Mouse (Mus musculus) urinary bladder, postnatal 4 days (tissue): ENCODE measurements around the gene AU022751.
"Not testable (repeated sequence)": the region's sequence is repeated elsewhere in the genome, so short reads cannot be mapped to it uniquely, and the experiment has no call there.

Experiments used
- DNase-seq, 2 experiments: peaks; one replicate each; pipeline ENCODE4 v3.0.0; 2021 to 2022; ENCODE audit warnings: low spot score in 2 of 2

Gene AU022751

GRCm38 (mm10) chrX:6082954-6083680, at the start of gene AU022751:
Gene AU022751 (minus strand): TSS chrX:6083419.
- no peak for DNase-seq

GRCm38 (mm10) chrX:6091996-6092757, 9.0 kb upstream of the AU022751 start:
- DNase-seq: no peak

- DNase-seq: no peak
Observed at GRCm38 (mm10) chrX:6091547-6091946, 8.3 kb upstream of the AU022751 start.

GRCm38 (mm10) chrX:6061563-6061962, 21.7 kb downstream of the AU022751 start:
- no peak for DNase-seq

- DNase-seq: not testable (repeated sequence)
Observed at GRCm38 (mm10) chrX:6047936-6048614, 35.1 kb downstream of the AU022751 start.

- DNase-seq: not testable (repeated sequence)
Observed at GRCm38 (mm10) chrX:6047066-6047935, 35.9 kb downstream of the AU022751 start, which contains the start of gene Nudt11. Gene Nudt11 (plus strand): TSS chrX:6047453.
